Mouse (Mus musculus): ENCODE data around the gene Zswim1. TPM values are rescaled to one million over a fixed set of nuclear protein-coding genes. Genes with fewer than 3 reads are reported as not detected.
A peak's percentile ranks its signal among the peaks of the same experiment; 100 is the strongest.

Zswim1 gene
- polyA plus RNA-seq, 1 experiment from 2014 or later: 9.1 TPM

DNA sequence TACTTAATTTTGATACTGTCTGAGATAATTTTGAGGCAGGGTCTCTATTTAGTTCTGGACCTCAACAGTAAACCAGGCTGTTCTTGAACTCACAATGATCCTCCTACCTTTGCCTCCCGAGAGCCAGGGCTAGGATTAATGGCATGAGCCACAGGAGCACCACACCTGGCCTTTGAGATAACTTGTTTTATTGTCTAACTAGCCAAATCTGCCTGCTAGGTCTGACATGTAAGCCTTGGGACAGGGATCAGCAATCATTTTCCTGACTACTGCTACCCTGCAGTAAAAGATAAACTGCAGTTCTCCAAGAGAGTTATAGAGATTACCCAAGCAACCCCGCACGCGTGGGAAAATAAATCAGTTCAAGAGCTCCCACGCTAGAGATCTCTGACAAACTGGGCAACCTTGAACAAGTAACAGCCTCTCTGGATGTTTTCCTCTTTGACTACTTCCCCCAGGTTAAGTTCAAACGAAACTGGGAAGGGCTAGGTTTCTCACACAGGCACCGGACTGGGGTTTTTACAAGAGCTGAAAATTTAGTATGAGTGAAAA, 37.5 kb upstream of the Zswim1 start:
- WGBS (ENCODE audit: insufficient replicate concordance): 6% methylated on average over 7 of the region's 7 CpGs
- ATAC-seq: no peak
- Histone ChIP-seq H3K27ac (peak overlapping the region; percentile 73; the same call in 1 of the 2 replicates), H3K4me3 (peak overlapping the region; percentile 70), H3K9me3 (replicated peaks) (no peaks in the 10 kb centered on the region), H3K4me2 (peak overlapping the region; percentile 99), H3K4me1 (peaks cover 46% of the 10 kb centered on the region), H3K9ac (peak overlapping the region; percentile 79), H3K27me3 (replicated peaks) (peaks cover 53% of the 10 kb centered on the region), H3K36me3 (peaks cover 15% of the 10 kb centered on the region; the same call in 1 of the 2 replicates)

DNA sequence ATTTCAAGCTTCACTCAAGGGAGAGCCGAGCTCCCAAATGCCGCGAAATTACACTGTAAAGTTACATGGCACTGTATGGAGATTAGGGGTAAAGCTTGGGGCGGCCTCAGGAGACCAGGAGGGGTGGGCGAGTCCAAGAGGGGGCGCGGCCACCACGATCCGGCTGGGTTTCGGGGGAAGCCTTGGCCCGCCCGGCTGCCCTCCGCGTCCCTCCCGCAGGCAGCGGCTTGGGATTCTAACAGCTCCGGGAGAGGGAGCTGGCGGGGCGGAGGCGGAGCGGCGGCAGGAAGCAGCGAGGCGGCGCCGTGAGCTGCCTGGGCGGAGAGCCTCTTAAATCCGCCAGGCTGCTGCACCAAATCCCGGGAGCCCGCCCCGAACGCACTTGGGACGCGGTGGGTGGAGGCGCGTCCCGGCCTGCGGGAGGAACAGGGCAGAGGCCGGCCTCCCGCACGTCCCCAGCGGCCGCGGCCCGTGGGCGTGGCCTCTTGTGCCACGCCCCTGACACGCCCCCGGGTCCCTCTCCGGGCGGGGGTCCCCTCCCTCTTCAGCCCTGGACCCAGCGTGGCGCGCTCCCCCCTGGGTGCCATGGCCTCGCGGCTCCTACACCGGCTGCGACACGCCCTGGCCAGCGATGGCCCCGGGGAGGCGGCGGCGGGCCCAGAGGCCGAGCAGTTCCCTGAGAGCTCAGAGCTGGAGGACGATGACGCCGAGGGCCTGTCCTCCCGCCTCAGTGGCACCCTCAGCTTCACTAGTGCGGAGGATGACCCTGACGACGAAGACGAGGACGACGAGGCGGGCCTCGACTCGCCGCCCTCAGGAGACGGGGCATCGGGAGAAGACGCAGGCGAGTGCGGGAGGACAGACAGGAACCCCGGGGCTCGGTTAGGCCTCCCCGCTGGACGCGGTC, 36.8 kb upstream of the Zswim1 start, which contains the start of gene Snx21:
TSS of gene Snx21 (plus strand) at position 343 of the 907 bp plus-strand sequence.
- Histone ChIP-seq H3K27me3 (replicated peaks) (peaks cover 45% of the 10 kb centered on the region), H3K4me3 (peak within 1 kb of the TSS; percentile 70), H3K9me3 (replicated peaks) (no peaks in the 10 kb centered on the region), H3K4me1 (peaks cover 53% of the 10 kb centered on the region), H3K4me2 (peak within 1 kb of the TSS; percentile 99), H3K36me3 (peaks cover 22% of the 10 kb centered on the region; the same call in 1 of the 2 replicates), H3K27ac (peak within 1 kb of the TSS; percentile 73), H3K9ac (peak within 1 kb of the TSS; percentile 79)
- ATAC-seq: peak; percentile 88
- WGBS (ENCODE audit: insufficient replicate concordance): 2% methylated on average over 84 of the region's 89 CpGs

- Histone ChIP-seq H3K27me3 (replicated peaks) (peaks cover 44% of the 10 kb centered on the region), H3K9me3 (replicated peaks) (no peaks in the 10 kb centered on the region), H3K4me2 (peak overlapping the region; percentile 99), H3K27ac (peak overlapping the region; percentile 73), H3K4me1 (peaks cover 55% of the 10 kb centered on the region), H3K9ac (peak overlapping the region; percentile 79), H3K4me3 (peak overlapping the region; percentile 70), H3K36me3 (peaks cover 29% of the 10 kb centered on the region)
- ATAC-seq: no peak
- 14% methylated on average over 15 of the region's 15 CpGs for WGBS (ENCODE audit: insufficient replicate concordance)
Measured at GRCm38 (mm10) chr2:164786388-164786885, 36.0 kb upstream of the Zswim1 start.

DNA sequence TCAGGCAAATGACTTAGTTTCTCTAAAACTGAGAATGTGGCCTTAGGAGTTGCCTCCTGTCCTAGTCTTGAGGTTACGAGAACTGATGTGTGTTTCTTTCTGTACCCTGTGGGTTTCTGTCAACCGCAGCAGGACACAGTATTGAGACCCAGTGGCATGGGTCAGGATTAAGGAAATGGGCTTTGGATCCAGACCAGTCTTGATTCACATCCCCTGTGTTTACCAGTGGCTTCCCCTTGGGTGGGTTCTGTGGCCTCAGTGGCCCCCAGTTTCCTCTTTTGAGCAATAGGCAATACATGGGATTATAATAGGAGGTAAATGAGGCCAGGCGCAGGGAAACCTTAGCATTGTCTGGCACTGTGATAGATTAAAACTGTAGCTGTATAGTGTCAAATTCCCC, 35.5 kb upstream of the Zswim1 start:
- H3K4me1 ChIP-seq: peaks cover 55% of the 10 kb centered on the region
- peaks cover 38% of the 10 kb centered on the region for H3K27me3 ChIP-seq (replicated peaks)
- H3K4me2 ChIP-seq: peak overlapping the region; percentile 99
- H3K9ac ChIP-seq: no peak overlapping the region
- H3K36me3 ChIP-seq: peaks cover 35% of the 10 kb centered on the region
- no peak for ATAC-seq
- no peaks in the 10 kb centered on the region for H3K9me3 ChIP-seq (replicated peaks)
- H3K27ac ChIP-seq: no peak overlapping the region
- H3K4me3 ChIP-seq: 0 out of 2 replicates have a peak overlapping the region, but pooled peaks have one; percentile 70
- WGBS (ENCODE audit: insufficient replicate concordance): 59% methylated on average over 3 of the region's 3 CpGs

GRCm38 (mm10) chr2:164787779-164788178, 34.7 kb upstream of the Zswim1 start:
- no peak overlapping the region for H3K27ac ChIP-seq
- H3K9me3 ChIP-seq (replicated peaks): no peaks in the 10 kb centered on the region
- H3K27me3 ChIP-seq (replicated peaks): peaks cover 36% of the 10 kb centered on the region
- ATAC-seq: no peak
- WGBS (ENCODE audit: insufficient replicate concordance): 81% methylated on average over 10 of the region's 10 CpGs
- H3K4me2 ChIP-seq: no peak overlapping the region
- H3K36me3 ChIP-seq: peaks cover 43% of the 10 kb centered on the region
- H3K4me1 ChIP-seq: peaks cover 55% of the 10 kb centered on the region
- no peak overlapping the region for H3K4me3 ChIP-seq
- no peak overlapping the region for H3K9ac ChIP-seq

- peak; percentile 61 for ATAC-seq
- peak overlapping the region; percentile 16; the same call in 1 of the 2 replicates for H3K27ac ChIP-seq
- H3K4me1 ChIP-seq: peaks cover 59% of the 10 kb centered on the region
- WGBS (ENCODE audit: insufficient replicate concordance): 62% methylated on average over 4 of the region's 4 CpGs
- H3K27me3 ChIP-seq (replicated peaks): peaks cover 36% of the 10 kb centered on the region
- no peak overlapping the region for H3K4me3 ChIP-seq
- H3K4me2 ChIP-seq: peak overlapping the region; percentile 24
- no peaks in the 10 kb centered on the region for H3K9me3 ChIP-seq (replicated peaks)
- H3K36me3 ChIP-seq: peaks cover 49% of the 10 kb centered on the region
- H3K9ac ChIP-seq: peak overlapping the region; percentile 18; the same call in 1 of the 2 replicates
Measured at GRCm38 (mm10) chr2:164788411-164788810, 34.1 kb upstream of the Zswim1 start.

DNA sequence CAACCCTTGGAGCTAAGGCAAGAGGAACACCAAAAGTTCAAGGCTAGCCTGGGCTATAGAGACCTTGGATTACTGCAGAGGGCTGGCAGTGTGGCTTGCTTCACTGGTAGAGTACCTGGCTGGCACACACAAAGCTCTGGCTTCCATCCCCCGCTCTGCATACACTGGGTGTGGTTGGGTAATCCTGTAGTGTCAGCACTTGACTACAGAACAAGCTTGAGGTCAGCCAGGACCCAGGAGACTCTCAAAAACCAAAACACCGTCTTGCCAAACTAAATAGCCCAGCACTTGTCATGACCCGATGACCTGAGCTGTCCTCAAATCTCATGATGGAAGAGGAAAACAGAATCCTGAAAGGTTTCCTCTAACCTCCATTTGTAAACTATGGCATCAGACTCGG, 32.0 kb upstream of the Zswim1 start:
- Histone ChIP-seq H3K4me3 (no peak overlapping the region), H3K4me2 (no peak overlapping the region), H3K27me3 (replicated peaks) (peaks cover 18% of the 10 kb centered on the region), H3K4me1 (peaks cover 53% of the 10 kb centered on the region), H3K27ac (no peak overlapping the region; the same call in 1 of the 2 replicates), H3K36me3 (peaks cover 65% of the 10 kb centered on the region), H3K9ac (no peak overlapping the region), H3K9me3 (replicated peaks) (no peaks in the 10 kb centered on the region)
- 78% methylated on average over 4 of the region's 4 CpGs for WGBS (ENCODE audit: insufficient replicate concordance)
- ATAC-seq: no peak

- no peak for ATAC-seq
- peak overlapping the region; percentile 9; the same call in 1 of the 2 replicates for H3K27ac ChIP-seq
- H3K4me3 ChIP-seq: no peak overlapping the region
- no peak overlapping the region for H3K9ac ChIP-seq
- H3K4me1 ChIP-seq: peaks cover 39% of the 10 kb centered on the region
- H3K9me3 ChIP-seq (replicated peaks): no peaks in the 10 kb centered on the region
- no peak overlapping the region for H3K4me2 ChIP-seq
- H3K36me3 ChIP-seq: peaks cover 79% of the 10 kb centered on the region
- WGBS (ENCODE audit: insufficient replicate concordance): 90% methylated on average over 18 of the region's 18 CpGs
- peaks cover 4% of the 10 kb centered on the region for H3K27me3 ChIP-seq (replicated peaks)
Measured at GRCm38 (mm10) chr2:164791841-164792261, 30.6 kb upstream of the Zswim1 start.

- ATAC-seq: no peak
- Histone ChIP-seq H3K4me2 (no peak overlapping the region), H3K4me3 (no peak overlapping the region), H3K27me3 (replicated peaks) (no peaks in the 10 kb centered on the region), H3K9ac (no peak overlapping the region), H3K4me1 (peaks cover 32% of the 10 kb centered on the region), H3K9me3 (replicated peaks) (no peaks in the 10 kb centered on the region), H3K36me3 (peaks cover 85% of the 10 kb centered on the region), H3K27ac (no peak overlapping the region)
- WGBS (ENCODE audit: insufficient replicate concordance): 85% methylated on average over 12 of the region's 12 CpGs
Measured at GRCm38 (mm10) chr2:164792400-164793190, 29.9 kb upstream of the Zswim1 start.

DNA sequence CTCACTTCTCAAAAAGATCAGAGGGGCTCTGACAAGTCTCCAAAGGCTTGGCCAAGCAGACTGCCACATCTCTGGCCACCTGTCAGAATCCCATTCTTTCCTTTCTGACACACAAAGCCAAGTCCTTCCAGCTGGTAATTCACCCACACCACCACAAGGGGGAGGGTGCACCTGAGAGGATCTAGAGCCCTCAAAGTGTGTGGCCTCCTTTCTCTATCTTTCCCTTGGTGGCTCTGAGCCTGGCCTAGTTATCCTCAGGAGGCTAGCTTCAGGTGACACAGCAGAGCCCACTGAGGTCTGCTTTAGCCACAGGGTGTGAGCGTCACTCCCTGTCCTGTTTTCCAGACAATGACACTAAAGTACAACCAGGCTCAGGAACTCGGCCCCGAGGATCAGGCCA, 29.2 kb upstream of the Zswim1 start:
- Histone ChIP-seq H3K4me1 (peaks cover 26% of the 10 kb centered on the region), H3K36me3 (peaks cover 90% of the 10 kb centered on the region), H3K4me2 (no peak overlapping the region), H3K27ac (0 out of 2 replicates have a peak overlapping the region, but pooled peaks have one; percentile 4), H3K4me3 (no peak overlapping the region), H3K27me3 (replicated peaks) (no peaks in the 10 kb centered on the region), H3K9me3 (replicated peaks) (no peaks in the 10 kb centered on the region), H3K9ac (no peak overlapping the region)
- ATAC-seq: peak; percentile 24; the same call in 1 of the 2 replicates
- 89% methylated on average over 3 of the region's 3 CpGs for WGBS (ENCODE audit: insufficient replicate concordance)

DNA sequence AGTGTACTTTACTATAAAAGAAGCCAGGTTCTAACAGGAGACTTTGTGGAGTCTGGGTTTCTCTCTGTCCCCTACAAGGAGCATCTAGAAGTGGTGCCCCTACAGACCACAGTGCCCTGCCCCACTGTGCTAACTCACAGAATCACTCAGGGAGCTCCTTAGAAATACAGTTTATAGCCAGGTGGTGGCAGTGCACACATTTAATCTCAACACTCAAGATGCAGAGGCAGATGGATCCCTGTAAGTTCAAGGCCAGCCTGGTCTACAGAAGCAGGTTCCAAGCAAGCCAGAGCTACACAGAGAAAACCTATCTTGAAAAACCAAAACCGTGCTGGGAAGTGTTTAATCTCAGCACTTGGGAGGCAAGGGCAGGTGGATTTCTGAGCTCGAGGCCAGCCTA, 28.7 kb upstream of the Zswim1 start:
- Histone ChIP-seq H3K9ac (no peak overlapping the region), H3K36me3 (peaks cover 90% of the 10 kb centered on the region), H3K9me3 (replicated peaks) (no peaks in the 10 kb centered on the region), H3K4me2 (no peak overlapping the region), H3K27me3 (replicated peaks) (no peaks in the 10 kb centered on the region), H3K4me3 (no peak overlapping the region), H3K27ac (peak overlapping the region; percentile 4; the same call in 1 of the 2 replicates), H3K4me1 (peaks cover 21% of the 10 kb centered on the region)
- ATAC-seq: no peak
- 80% methylated on average over 2 of the region's 2 CpGs for WGBS (ENCODE audit: insufficient replicate concordance)

Data from liver, embryonic 12.5 days (tissue).